Mouse (Mus musculus) thymus, postnatal 0 days (tissue): Measurements from ENCODE around the gene Blzf1. TPM values are rescaled to one million over a fixed set of nuclear protein-coding genes. Genes with fewer than 3 reads are reported as not detected.

ENCODE experiments used
- DNase-seq: peaks from one replicate; pipeline ENCODE4 v3.0.0-alpha.2; 2015; ENCODE audit warnings: low spot score
- polyA plus RNA-seq: library from polyadenylated mRNA; unstranded; fragments of >200 nt; fragmentation: Nextera tagmentation; extraction: Ambion mirVana; gene quantifications from 2 replicates; pipeline ENCODE4 v1.2.1, GENCODE M21; 2015

The Blzf1 gene
- polyA plus RNA-seq, 1 experiment from 2014 or later, result 24.0 TPM

DNA sequence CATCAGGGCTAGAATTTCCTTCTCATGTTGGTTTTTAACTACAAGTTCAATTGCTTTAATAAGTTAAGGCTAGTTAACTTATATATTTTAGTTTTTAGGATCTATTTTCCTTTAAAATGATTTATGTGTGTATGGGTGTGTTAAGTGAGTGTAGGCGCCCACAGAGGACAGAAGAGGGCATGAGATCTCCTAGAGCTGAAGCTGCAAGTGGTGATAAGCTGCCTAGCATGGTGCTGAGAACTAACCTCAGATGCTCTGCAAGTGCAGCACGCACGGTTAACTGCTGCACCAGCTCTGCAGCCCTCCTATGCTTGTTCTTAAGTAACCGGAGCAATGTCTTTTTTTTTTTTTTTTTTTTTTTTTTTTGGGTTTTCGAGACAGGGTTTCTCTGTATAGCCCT, 10.8 kb downstream of the Blzf1 start:
- no peak for DNase-seq

DNA sequence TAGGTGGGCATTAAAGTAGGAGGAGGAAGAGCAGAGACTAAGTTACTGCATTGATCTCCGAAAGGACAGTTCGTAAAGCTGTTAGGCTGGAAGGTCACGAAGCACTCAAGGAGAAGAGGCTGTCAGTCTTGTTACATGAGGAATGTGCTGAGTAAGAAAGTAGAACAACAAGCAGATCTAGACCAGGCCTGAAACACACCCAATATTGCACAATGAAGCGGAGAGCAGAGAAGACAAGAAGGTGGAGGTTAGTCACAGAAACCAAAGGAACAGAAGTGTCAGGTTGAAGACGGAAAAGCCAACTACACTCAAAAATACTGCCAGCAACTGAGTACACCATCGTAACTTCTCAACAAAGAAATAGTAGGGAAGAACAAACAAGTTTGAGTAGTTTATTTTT, 13.2 kb downstream of the Blzf1 start:
- no peak for DNase-seq

DNA sequence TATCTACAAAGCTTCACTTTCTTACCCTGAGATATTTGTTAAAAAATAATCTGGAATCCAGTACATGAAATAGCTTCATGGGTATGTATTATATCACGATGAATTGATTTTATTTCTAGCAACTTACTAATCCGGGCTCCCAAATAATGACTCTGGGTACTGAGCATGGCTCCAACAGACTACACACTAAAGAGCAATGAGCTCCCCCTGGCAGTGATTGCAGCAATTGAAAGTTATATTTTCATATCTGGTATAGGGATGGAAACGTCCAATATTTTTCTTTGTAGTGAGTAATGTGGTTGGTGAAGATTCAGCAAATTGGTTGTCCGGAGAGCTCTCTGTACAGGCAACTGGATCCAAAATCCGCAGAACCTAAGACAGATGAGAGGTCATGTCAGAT, 15.2 kb downstream of the Blzf1 start:
- no peak for DNase-seq

DNA sequence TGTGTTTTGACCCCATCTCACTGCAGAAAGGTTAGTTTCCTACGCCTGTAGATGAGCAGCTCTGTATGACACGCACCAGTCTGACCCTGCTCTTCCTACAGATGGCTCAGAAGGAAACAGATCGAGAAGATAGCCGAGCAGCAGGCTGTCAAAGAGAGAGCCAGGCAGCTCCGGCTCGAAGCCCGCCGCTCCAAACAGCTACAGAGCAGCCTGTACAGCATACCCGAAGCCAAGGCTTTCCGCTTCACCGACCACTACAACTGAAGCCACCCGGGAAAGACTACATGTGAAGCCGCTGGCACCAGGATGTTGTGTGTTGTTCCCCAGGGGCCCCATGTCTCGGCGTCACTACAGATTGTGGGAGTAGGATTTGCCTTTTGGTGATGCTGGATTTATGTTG, 19.9 kb downstream of the Blzf1 start:
- DNase-seq, result no peak

DNA sequence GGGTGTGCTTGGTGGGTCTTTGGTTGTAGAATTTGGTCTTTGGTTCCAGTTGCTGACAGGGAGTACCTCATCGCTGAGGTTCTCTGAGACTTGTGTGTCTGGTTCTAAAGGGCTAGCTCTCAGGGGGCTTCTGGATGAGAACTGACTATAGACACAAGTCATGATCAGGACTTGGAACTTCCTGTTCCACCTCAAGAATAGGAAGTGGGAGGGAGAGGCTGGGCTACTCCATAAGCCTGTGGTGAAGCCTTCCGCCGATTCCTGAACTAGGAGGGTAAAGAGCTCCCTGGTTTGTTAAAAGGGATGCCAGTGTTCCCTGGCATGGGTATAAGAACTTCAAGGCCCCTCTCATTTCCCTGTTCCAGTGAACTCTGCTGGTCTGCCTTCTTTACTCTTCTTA, 23.3 kb downstream of the Blzf1 start:
- no peak for DNase-seq

DNA sequence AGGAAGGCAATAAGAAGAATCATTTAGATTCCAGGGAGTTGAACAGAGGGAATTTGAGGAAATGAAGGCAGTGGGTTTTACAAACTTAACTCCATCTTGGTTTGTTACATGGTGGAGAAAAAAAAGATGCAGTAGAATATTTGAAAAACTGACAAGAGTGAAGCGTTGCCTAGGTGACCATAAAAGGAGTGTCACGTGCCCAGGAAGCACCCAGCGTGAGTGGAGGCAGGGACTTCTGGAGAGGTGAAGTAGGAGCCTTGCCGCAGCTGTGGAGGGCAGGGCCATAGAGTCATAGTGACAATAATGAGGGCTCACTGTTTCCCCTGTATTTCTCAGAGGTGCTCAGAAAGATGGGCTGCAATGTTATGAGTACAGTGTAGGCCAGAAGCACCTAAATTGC, 28.0 kb downstream of the Blzf1 start:
- peak; percentile 13 for DNase-seq

DNA sequence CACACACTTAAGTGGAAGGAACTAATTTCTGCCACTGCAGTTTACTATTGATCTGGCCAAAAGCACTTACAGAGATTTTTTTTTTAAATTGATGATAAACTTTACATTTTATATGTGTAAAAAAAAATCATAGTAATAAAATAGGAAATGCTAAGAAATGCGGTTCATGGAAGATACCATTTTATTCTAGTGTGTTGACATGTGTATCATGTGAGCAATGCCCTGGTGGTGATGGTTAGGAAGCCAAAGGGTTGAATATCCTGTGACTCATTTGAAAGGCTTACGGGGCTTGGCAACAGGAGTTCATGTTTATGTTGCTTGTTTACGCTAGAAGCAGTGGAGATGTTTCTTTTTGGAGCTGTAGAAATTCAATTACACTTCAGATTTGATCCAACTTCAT, 30.7 kb downstream of the Blzf1 start:
- DNase-seq, result no peak

DNA sequence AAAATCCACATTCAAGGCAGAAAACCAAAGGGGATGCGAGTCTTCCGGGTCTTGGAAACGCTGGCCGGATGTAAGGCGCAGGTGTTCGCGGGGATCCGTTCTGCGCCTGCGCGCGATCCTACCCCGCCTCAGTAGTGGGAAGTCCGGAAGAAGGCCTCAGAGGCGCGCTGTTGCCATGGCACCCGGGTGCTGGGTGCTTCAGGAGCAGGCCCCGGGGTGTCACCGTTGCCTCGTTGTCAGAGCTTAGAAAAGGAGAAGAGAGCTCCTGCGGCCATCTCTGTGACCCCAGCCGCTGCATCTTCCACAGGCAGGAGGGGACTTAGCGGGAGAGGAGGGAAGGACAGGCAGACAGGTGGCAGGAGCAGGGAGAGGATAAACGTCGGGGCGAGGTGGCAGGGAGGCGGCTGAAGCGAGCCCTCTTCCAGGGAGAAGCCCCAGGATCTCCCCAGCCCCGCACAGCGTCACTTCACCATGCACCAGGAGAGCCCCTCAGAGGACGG, 31.8 kb downstream of the Blzf1 start, which contains the start of gene Ccdc181:
Ccdc181 (plus strand) TSS at position 131 of the 500 bp plus-strand sequence.
- DNase-seq, result peak; percentile 99

DNA sequence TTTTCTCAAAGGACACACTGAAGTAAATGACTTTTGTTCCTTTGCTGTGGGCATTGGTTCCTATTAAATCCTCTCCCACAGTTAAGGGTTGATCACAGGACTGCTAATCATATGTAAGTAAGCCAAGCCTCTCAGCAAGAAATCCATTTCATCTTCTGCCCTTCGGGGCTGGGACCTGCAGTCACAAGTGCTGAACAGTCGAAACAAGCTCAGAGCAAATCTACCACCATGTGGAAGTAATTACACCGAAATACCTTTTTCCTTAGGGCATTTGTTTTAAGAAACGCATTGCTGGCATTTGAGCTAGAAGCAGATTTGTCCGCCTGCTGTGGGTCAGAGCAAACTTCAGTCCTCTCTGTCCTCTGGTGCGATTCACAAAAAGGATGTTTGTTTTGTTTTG, 33.6 kb downstream of the Blzf1 start:
- DNase-seq, result no peak

DNA sequence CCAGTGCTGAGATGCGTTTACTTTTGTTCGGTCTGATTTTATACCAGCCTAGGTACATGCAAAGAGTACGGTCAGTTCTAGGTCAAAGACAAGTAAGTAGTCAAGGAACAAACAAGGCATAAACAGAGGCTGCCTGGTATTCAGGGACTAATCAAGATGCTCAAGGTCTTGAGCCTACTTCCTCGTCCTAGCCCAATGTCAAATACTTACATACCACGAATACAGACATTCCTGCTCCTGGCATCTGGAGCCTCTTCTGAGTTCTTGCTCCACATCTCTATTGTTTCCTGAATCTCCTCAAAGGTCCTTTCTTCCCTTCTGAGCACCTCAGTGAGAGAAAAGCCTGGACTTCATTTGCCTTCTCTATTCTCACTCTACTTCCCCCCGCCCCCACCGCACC, 36.3 kb downstream of the Blzf1 start:
- no peak for DNase-seq

DNA sequence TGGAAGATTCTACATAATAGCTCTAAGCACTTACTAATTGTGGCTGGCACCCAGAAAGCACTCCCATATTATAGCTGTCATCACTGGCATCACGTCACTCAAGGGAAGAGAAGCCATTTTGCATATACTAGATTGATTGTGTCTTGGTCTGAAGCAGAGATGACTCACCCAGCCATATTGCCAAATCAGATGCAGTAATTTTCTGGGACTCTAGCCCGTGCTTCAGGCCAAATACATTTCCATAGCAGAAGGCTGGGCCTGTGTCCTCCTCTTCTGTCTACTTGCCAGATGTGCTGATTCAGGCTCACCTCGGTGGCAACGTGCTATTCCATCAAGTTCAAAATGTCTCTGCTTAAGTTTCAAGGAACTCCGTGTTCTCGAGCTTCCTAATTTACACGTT, 45.7 kb downstream of the Blzf1 start:
- DNase-seq, result no peak

DNA sequence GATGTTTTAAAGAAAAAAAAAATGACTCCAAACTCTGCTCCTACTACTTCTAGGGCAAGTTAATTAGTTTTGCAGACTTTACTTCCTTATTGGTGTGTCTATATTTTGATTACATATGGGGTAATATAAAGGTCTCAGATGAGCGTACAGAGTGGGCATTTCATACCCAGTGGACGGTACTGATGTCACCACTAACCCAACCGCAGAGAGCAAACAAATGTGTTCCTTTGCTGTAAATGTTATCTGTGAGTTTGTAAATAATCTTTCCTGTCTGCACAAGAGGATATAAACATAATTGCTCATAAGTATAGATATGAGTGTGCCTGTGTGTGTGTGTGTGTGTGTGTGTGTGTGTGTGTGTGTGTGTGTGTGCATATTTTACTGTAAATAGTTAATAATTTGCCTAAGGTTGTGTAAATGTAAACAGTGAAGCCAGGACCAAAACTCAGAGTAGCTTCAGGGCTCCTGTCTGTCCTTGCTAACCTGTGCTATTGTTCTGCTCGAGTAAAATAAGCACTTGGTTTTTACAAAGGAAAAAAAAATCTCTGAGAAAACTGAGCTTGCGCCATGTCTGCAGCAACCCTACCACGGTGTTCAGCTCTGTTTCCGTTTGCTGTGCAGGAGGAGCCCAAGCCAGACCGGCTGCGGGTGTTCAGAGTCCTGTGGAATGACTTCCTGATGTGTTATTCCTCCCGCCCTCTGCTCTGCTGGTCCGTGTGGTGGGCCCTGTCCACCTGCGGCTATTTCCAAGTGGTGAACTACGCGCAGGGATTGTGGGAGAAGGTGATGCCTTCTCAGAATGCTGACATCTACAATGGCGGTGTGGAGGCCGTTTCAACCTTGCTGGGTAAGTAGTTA, 46.9 kb downstream of the Blzf1 start:
- DNase-seq, result no peak

DNA sequence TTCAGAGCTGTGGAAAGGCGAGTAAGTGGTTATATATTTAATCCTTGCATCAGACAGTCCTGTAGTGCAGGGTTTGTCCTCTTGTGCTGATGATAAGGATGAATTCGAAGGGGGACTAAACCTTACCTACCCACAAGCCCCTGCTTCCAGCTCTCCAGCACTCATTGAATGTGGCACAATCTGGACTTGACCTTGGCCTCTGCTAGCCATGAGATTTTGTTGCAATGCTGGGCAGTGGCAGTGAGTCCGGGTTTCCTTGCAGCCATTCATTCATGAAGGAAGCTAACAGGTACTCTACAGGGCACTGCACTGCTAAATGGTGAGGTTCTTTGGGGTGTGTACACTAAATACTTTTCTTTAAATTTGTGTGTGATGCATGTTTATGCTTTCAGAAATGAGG, 52.5 kb downstream of the Blzf1 start:
- no peak for DNase-seq

DNA sequence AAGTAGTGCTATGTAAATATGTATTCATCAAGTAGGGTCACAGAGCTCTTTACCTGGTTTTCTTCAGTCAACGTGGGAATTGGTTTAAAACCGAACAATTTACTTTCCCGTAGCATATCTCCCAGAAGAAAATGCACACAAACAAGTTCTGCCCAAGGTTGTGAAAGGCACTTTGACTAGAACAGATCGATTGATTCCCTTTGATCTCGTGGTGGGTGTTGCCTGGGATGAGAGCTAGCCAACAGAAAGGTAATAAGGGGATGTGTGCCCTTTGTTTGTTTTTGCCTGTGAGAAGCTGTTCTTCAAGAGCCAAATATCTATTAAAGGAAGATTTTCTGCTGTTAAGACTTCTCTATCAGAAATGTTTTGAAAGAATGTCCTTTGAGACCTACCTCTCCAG, 54.7 kb downstream of the Blzf1 start:
- DNase-seq, result no peak

DNA sequence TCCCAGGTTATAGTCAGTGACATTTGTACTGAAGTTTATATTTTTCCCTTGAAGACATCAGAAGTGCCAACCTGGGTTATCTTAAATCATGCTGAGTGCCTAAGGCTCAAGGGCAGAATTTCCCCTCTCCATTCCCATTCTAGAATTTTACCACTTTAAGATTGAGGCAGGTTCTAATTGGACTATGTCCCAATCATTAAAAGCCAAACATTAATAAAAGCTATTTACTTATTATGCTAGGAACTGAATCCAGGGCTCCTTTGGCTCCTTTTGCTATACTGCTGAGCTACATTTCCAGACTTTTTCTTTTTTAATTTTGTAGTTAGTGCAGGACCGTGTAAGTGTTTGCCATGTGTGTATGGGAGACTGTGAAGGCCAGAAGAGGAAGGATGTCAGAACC, 55.9 kb downstream of the Blzf1 start:
- no peak for DNase-seq

DNA sequence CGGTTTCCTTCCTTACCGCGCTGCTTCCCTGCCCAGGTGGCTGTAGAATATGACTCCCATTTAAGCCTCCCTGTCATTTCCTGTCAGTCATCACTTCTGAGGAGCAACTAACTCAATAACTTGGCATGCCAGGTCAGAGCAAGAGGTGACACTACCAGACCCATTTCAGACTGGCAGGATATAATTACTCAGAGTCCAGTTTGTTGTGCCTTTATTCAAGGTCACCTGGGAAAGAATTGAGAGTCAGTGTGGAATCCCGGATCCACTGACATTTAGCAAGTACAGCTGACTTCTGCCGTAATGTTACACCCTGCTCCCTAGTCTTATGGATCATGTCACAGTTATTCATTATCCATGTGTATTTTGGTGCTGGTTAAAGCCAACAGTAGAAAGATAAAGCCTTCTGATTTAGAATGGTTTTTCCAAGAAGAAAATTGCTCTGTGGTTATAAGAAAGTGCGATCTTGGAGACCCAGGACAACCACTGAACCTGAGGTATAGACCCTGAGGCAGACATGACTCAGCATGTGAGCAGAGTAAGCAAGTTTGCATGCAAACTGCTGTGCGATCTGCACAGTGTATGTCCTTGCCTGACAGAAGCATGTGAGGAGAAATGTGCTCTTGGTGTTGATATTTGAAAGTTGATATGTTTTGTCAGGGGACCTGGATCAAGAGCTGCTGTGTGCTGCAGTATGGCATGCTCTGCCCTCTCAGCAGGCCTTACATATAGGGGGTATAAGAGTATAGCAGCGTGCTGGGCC, 56.7 kb downstream of the Blzf1 start:
- peak; percentile 19 for DNase-seq

DNA sequence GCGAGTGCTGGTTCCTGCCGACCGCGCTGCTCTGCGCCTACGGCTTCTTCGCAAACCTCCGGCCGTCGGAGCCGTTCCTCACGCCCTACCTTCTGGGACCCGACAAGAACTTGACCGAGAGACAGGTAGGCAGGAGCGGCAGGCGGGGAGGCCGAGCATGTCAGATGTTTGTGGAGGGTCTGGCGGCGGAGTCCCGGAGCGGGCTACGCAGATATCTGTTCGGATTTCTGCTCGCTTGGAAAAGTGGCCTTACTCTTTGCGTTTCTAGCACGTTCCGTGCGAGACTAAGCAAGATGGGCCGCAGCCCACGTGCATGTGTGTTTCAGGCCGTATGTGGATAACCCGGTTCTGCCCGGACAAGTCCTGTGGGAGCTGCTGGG, 58.0 kb downstream of the Blzf1 start:
- no peak for DNase-seq

DNA sequence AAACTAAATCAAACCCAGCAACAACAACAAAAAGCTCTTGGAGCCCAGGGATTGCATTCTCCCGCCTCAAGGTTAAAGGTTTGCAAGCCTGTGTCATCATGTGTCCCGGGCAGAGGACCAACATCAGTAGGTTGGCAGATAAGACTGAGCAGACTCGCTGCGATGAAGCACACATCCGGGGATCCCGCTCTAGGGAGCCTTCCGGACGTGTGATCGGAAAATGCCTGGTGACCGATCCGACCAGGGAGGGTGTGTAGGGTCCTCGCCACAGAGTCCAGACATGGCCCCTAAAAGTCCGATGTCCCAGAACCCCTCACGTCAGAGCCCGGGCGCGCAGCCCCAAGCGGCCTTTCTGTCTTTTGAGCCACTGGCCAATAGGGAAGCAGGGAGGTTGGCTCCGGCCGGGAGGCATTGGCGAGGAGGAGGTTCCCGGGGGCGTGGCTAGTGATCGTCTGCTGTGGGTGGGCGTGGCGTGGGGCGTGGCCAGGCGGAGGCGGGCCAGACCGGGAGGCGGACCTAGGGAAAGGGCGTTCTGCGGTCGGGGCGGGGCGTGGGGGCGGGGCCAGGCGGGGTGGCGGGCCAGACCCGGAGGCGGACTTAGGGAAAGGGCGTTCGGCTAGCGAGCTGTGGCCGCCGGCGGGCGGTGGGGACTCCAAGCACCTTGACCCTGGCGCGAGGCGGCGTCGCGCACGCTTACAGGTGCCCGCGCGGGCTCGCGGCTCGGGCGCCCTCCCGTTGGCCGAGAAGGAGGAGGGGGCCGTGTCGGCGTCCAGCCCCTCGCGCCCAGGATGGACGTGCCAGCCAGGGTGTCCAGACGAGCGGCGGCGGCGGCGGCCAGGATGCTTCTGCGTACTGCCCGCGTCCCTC, 58.6 kb downstream of the Blzf1 start, which contains the start of gene Slc19a2:
Slc19a2 (plus strand) TSS at position 582 of the 867 bp plus-strand sequence.
- DNase-seq, result peak; percentile 97

DNA sequence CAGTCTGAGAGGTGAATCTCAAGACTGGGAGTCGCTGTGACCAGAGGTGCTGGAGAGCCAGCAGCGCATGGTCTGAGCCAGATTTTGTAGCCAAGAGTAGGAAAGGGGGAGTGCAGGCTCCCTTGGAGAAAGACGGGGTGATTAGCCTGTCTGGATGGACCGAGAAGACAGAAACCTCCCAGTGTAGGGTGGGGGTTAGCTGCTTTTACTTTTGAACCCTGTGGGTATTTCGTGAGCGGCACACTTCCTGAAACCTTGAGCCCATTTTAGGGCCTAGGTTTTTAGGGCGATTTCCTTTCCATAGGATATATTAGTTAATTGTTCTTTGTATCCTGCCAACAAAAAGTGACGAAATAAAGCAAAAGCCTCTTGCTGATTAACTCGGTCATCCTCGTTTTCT, 59.3 kb downstream of the Blzf1 start:
- no peak for DNase-seq

DNA sequence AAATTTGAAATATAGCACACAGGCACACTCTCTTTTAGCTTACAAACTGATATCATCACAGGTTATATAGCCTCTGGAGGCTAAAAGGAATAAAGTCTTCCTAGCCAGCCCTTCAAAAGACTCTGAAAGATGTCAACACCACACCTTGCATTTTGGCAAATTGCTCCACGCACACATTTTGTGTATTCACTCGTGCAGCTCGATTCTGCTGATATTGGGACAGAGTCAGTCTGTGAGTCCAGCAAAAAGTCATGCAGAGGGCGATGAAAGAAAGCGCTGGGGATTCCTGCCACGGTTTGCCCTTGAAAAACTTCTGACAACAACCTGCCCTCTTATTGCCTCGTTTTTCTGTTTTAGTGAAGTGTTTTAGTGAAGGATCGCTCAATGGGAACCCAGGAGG, 59.8 kb downstream of the Blzf1 start:
- no peak for DNase-seq

DNA sequence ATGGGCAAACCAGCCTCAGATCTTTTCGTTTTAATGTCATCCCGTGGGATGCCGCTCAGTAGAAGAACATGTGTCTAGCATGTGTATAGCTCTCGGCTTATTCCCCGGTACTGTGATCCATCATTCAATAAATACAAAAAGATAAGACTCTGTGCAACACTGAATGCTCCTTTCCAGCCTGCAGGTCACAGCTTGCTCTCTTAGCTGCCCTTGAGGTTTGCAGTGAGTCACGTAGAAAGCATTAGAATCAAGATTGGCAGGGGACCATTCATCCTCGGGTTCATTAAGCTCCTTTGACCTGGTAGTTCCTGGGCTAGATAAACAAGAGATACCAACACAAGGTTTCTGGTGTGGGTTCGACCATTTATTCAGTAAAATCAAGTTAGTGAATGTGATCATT, 64.5 kb downstream of the Blzf1 start:
- no peak for DNase-seq

DNA sequence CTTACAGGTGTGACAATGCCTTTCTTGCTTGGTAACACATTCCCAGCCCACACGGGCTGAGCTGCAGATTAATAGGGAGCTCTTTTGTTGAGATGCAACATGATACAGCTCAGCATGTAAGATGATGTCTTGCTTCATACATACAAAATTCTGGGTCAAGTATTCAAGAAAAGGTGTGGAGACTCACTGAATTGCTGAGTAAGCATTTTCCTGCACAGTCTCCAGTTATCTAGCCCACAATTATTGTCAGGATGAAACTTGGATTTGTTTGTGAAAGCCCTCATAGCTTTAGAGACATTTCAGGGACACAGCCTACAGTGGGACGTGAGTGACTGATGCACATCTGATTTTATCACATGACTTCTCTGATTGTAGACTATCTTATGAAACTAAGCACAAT, 65.8 kb downstream of the Blzf1 start:
- DNase-seq, result no peak
